Mouse (Mus musculus): ENCODE data around the gene Sema5a.

DNA sequence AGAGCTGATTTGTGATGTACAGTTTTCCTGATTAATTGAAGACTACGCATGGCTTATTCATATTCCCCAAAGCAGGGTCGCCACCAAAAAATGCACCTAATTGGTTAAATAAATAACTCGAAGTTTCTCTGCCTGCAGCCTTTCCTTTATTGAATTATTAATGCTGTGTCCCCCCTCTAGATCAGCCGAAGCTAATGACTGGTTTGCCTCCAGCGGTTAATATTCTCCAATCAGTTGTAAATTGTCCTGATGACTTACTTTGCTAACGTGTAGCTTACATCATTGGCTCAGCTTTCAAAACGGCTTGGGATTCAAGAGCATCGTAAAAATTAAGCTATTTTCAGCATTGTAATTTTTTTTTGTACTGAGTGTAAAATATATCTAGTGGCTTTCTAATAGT lies 66.7 kb downstream of the Sema5a start:
- TF ChIP-seq CTCF (IDR thresholded peaks at IDR 0.05; ENCODE audit: insufficient read depth, low read length) = no peak
- no peak for TF ChIP-seq POLR2A (IDR thresholded peaks at IDR 0.05; ENCODE audit: borderline replicate concordance, extremely low read depth, low read depth, low read length)
